Mouse (Mus musculus): ENCODE measurements around the gene B4galt2. TPM values are rescaled to one million over a fixed set of nuclear protein-coding genes. Genes with fewer than 3 reads are reported as not detected.

B4galt2 gene
- 65.4 and 67.7 TPM in 2 replicates for polyA plus RNA-seq (2015; fragmentation: Nextera tagmentation; extraction: Ambion mirVana)

GRCm38 (mm10) chr4:117882701-117883691 lies at the start of gene B4galt2:
B4galt2 (minus strand) TSS chr4:117883487.
- WGBS, result under 1% methylated on average over 76 of the region's 103 CpGs
- Histone ChIP-seq H3K4me1 (peaks cover 67% of the 10 kb centered on the region), H3K27me3 (replicated peaks) (no peaks in the 10 kb centered on the region), H3K4me3 (peak within 1 kb of the TSS; percentile 88), H3K9ac (peak within 1 kb of the TSS; percentile 88), H3K27ac (peak within 1 kb of the TSS; percentile 86), H3K9me3 (no peaks in the 10 kb centered on the region), H3K4me2 (peak within 1 kb of the TSS; percentile 91), H3K36me3 (replicated peaks) (peaks cover 15% of the 10 kb centered on the region; the same call in 1 of the 2 replicates)
- ATAC-seq (replicated peaks), result peak; percentile 38

GRCm38 (mm10) chr4:117929391-117929881 lies 46.1 kb upstream of the B4galt2 start, which contains the start of gene Artn:
Artn (minus strand) TSS chr4:117929763.
- Histone ChIP-seq H3K9ac (peak within 1 kb of the TSS; percentile 20; the same call in 1 of the 2 replicates), H3K36me3 (replicated peaks) (no peaks in the 10 kb centered on the region), H3K4me2 (peak within 1 kb of the TSS; percentile 48), H3K4me3 (peak within 1 kb of the TSS; percentile 23), H3K9me3 (no peaks in the 10 kb centered on the region), H3K4me1 (peaks cover 32% of the 10 kb centered on the region), H3K27me3 (replicated peaks) (peaks cover 47% of the 10 kb centered on the region), H3K27ac (no peak within 1 kb of the TSS)
- WGBS, result under 1% methylated on average over 33 of the region's 33 CpGs
- ATAC-seq (replicated peaks), result no peak

GRCm38 (mm10) chr4:117928699-117929241 lies 45.5 kb upstream of the B4galt2 start:
- H3K4me3 ChIP-seq, result peak overlapping the region; percentile 23; the same call in 1 of the 2 replicates
- H3K4me2 ChIP-seq, result peak overlapping the region; percentile 48
- H3K27me3 ChIP-seq (replicated peaks), result peaks cover 49% of the 10 kb centered on the region
- peak; percentile 10; the same call in 1 of the 2 replicates for ATAC-seq (replicated peaks)
- peaks cover 32% of the 10 kb centered on the region for H3K4me1 ChIP-seq
- WGBS, result 2% methylated on average over 13 of the region's 13 CpGs
- H3K36me3 ChIP-seq (replicated peaks), result no peaks in the 10 kb centered on the region
- H3K27ac ChIP-seq, result no peak overlapping the region
- no peaks in the 10 kb centered on the region for H3K9me3 ChIP-seq
- no peak overlapping the region for H3K9ac ChIP-seq

- Histone ChIP-seq H3K36me3 (replicated peaks) (no peaks in the 10 kb centered on the region), H3K4me2 (no peak overlapping the region), H3K4me3 (no peak overlapping the region; the same call in 1 of the 2 replicates), H3K27me3 (replicated peaks) (peaks cover 49% of the 10 kb centered on the region), H3K9ac (no peak overlapping the region), H3K9me3 (no peaks in the 10 kb centered on the region), H3K27ac (no peak overlapping the region), H3K4me1 (peaks cover 32% of the 10 kb centered on the region)
- WGBS, result 7% methylated on average over 6 of the region's 6 CpGs
- 0 out of 2 replicates have a peak, but pooled peaks have one; percentile 19 for ATAC-seq (replicated peaks)
These were observed 44.9 kb upstream of the B4galt2 start for GRCm38 (mm10) chr4:117928234-117928633.

- no peaks in the 10 kb centered on the region for H3K9me3 ChIP-seq
- H3K27ac ChIP-seq, result no peak overlapping the region; the same call in 1 of the 2 replicates
- peaks cover 49% of the 10 kb centered on the region for H3K27me3 ChIP-seq (replicated peaks)
- peak overlapping the region; percentile 91 for H3K4me2 ChIP-seq
- peak overlapping the region; percentile 41 for H3K4me3 ChIP-seq
- H3K36me3 ChIP-seq (replicated peaks), result no peaks in the 10 kb centered on the region
- ATAC-seq (replicated peaks), result peak; percentile 80
- H3K9ac ChIP-seq, result peak overlapping the region; percentile 54
- H3K4me1 ChIP-seq, result peaks cover 32% of the 10 kb centered on the region
- WGBS, result 1% methylated on average over 71 of the region's 71 CpGs
These were observed 43.5 kb upstream of the B4galt2 start for GRCm38 (mm10) chr4:117926545-117927482.

- no peaks in the 10 kb centered on the region for H3K36me3 ChIP-seq (replicated peaks)
- no peak for ATAC-seq (replicated peaks)
- no peak overlapping the region for H3K9ac ChIP-seq
- H3K4me1 ChIP-seq, result peaks cover 32% of the 10 kb centered on the region
- H3K9me3 ChIP-seq, result no peaks in the 10 kb centered on the region
- no peak overlapping the region for H3K4me2 ChIP-seq
- H3K27ac ChIP-seq, result no peak overlapping the region
- H3K4me3 ChIP-seq, result no peak overlapping the region
- H3K27me3 ChIP-seq (replicated peaks), result peaks cover 43% of the 10 kb centered on the region
- WGBS, result 58% methylated on average over 5 of the region's 6 CpGs
These were observed 41.6 kb upstream of the B4galt2 start for GRCm38 (mm10) chr4:117924916-117925315.

- H3K4me1 ChIP-seq, result peaks cover 18% of the 10 kb centered on the region
- no peak for ATAC-seq (replicated peaks)
- no peak overlapping the region for H3K4me3 ChIP-seq
- no peak overlapping the region for H3K4me2 ChIP-seq
- H3K27ac ChIP-seq, result no peak overlapping the region
- 58% methylated on average over 2 of the region's 2 CpGs for WGBS
- H3K27me3 ChIP-seq (replicated peaks), result peaks cover 29% of the 10 kb centered on the region
- H3K9ac ChIP-seq, result no peak overlapping the region
- H3K36me3 ChIP-seq (replicated peaks), result no peaks in the 10 kb centered on the region
- no peaks in the 10 kb centered on the region for H3K9me3 ChIP-seq
These were observed 40.2 kb upstream of the B4galt2 start for GRCm38 (mm10) chr4:117923450-117923849.

GRCm38 (mm10) chr4:117921358-117921757 lies 38.1 kb upstream of the B4galt2 start:
- Histone ChIP-seq H3K27me3 (replicated peaks) (peaks cover 14% of the 10 kb centered on the region), H3K4me3 (no peak overlapping the region), H3K9me3 (no peaks in the 10 kb centered on the region), H3K36me3 (replicated peaks) (no peaks in the 10 kb centered on the region), H3K27ac (no peak overlapping the region), H3K9ac (no peak overlapping the region), H3K4me2 (no peak overlapping the region), H3K4me1 (peaks cover 1% of the 10 kb centered on the region; the same call in 1 of the 2 replicates)
- ATAC-seq (replicated peaks), result no peak
- 88% methylated on average over 2 of the region's 2 CpGs for WGBS

- Histone ChIP-seq H3K9ac (no peak overlapping the region), H3K4me2 (no peak overlapping the region), H3K4me1 (peaks cover 12% of the 10 kb centered on the region), H3K27ac (no peak overlapping the region), H3K4me3 (no peak overlapping the region), H3K36me3 (replicated peaks) (no peaks in the 10 kb centered on the region), H3K27me3 (replicated peaks) (no peaks in the 10 kb centered on the region; the same call in 1 of the 2 replicates), H3K9me3 (no peaks in the 10 kb centered on the region)
- ATAC-seq (replicated peaks), result no peak
- WGBS, result 90% methylated on average over 5 of the region's 5 CpGs
These were observed 35.5 kb upstream of the B4galt2 start for GRCm38 (mm10) chr4:117918762-117919161.

- Histone ChIP-seq H3K4me2 (no peak overlapping the region), H3K27me3 (replicated peaks) (no peaks in the 10 kb centered on the region), H3K9ac (no peak overlapping the region), H3K27ac (no peak overlapping the region), H3K36me3 (replicated peaks) (no peaks in the 10 kb centered on the region), H3K9me3 (no peaks in the 10 kb centered on the region), H3K4me3 (no peak overlapping the region), H3K4me1 (peaks cover 17% of the 10 kb centered on the region)
- no peak for ATAC-seq (replicated peaks)
- WGBS, result 63% methylated on average over 3 of the region's 3 CpGs
These were observed 35.0 kb upstream of the B4galt2 start for GRCm38 (mm10) chr4:117918261-117918660.

- no peak for ATAC-seq (replicated peaks)
- WGBS, result 96% methylated on average over 4 of the region's 4 CpGs
- H3K36me3 ChIP-seq (replicated peaks), result no peaks in the 10 kb centered on the region
These were observed 34.6 kb upstream of the B4galt2 start for GRCm38 (mm10) chr4:117917847-117918246.

More at GRCm38 (mm10) chr4:117917847-117918246, 34.6 kb upstream of the B4galt2 start:
- Histone ChIP-seq H3K4me1 (peaks cover 21% of the 10 kb centered on the region), H3K9me3 (no peaks in the 10 kb centered on the region), H3K4me3 (no peak overlapping the region), H3K27ac (no peak overlapping the region), H3K27me3 (replicated peaks) (no peaks in the 10 kb centered on the region), H3K4me2 (no peak overlapping the region), H3K9ac (no peak overlapping the region)

All from midbrain, embryonic 15.5 days (tissue).